Mouse (Mus musculus): Measurements from ENCODE around the gene Sgo2b. TPM values are rescaled to one million over a fixed set of nuclear protein-coding genes. Genes with fewer than 3 reads are reported as not detected.
"Not testable (repeated sequence)": the region's sequence is repeated elsewhere in the genome, so short reads cannot be mapped to it uniquely, and the experiment has no call there.

Gene Sgo2b
- total RNA-seq (2021): not detected

DNA sequence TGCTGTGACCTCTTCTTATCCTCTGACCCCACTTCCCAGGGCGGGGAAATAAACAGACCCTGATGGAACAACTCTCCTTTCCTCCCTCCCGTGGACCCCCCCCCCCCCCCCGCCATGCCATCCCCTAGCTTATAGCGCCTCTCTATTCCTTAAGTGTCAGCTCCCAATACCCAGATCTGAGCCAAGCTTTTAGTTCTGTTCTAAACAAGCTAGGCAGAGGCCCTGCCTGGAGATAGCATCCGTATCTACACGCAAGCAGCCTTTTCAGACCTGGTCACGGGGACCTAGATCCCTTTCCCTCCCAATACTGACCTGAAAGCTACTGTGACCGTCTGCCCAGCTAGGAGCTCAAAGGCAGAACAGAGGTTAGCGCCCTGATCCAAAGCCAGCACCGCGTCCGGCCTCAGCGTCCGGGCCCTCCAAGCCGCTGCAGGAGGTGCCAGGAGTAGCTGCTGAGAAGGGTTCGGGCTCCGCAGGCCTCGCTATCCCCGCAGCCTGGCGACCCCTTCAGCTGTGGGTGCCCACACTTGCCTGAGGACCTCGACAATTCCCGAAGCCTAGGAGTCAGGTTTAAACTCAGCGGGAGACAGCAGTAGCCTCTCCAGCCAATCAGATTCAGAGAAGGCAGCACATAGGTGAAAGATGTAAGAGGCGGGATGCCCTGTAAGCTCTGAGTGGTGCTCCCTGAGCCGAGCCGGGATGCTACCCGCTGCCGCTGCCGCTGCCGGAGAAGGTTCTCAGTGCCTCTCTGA is at the start of gene Sgo2b:
TSS of gene Sgo2b (minus strand) at position 623 of the 752 bp plus-strand sequence.
- intact Hi-C loops (cut with DNase I): no loop called here
- DNase-seq: no peak

DNA sequence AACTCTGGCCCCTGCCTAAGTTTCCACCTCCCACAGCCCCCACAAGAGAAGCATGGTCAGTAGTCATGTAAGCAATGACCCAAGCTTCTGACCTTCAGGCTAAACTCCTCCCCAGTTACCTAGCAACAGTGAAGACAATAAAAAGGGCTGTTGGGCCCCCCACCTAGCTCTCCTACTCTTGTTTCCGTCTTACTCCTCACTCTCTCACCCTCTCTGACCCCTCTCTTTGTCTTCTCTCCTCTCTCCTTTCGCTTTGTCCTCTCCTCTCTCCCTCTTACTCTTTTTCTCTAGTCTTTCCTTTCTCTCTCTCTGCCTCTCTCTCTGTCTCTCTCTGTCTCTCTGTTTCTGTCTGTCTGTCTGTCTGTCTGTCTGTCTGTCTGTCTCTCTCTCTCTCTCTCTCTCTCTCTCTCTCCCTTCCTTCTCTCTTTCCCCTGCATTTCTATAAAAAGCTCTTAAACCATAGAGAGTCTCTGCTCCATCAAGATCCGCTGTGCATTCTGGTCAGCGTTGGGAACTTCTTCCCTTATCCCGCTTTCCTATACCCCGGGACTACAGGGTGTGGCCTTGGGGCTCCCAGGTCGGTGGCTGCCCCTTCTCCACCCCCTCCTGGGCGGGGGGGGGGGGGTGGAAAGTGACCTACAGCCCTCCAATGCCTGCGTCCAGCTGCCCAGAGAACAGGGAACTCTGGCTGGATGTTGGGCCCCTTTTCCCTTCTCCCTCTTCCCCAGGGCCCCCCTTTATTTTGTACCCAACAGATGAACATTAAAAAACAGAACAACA is 18.8 kb upstream of the Sgo2b start:
- DNase-seq; intact Hi-C loops (cut with DNase I): not testable (repeated sequence)

DNA sequence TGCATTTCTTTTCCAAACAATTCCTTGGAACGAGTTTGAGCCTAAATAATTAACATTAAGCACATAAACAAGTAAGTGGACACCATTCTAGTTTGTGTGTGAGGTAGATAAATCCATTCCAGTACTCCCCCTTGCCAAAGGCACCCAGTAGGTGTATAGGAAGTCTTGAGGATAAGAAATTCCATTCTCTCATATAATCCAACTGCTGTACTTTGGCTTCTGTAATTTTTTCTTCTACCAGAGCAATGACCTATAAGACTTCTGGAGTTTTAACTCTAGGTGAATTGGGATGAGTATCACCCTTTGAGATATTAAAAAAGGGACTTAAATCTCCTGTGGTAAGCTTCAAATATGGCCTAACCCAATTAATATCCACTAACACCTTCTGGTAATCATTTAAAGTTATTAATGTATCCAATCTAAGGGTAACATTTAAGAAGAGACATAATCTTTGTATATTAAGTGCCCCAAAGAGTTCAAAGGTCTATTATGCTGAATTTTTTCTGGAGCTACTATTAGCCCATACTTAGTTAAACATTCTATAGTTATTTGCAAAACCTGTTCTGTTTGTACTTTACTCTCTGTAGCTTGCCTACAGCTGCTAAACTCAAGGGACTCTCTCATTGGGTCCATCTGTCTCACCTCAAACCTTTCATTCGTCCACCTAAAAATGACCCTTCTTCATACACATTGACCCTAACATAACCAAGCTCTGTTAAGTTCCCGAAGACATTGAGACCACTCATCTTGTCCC is 9.2 kb upstream of the Sgo2b start:
- no peak for DNase-seq

DNA sequence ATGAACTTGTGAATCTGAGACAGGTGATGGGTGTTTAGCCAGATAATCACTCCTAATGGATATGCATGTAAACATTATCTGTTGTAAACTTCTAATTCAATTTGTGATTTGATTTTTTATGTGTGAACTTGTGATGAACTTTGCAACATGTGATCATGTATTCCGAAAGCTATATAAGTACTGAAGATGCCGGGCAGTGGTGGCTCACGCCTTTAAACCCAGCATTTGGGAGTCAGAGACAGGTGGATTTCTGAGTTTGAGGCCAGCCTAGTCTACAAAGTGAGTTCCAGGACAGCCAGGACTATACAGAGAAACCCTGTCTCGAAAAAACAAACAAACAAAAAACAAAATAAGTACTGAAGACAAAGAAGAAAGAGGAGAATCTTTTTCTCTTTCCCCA is 1.8 kb upstream of the Sgo2b start:
- DNase-seq; intact Hi-C loops (cut with DNase I): not testable (repeated sequence)

More for the DNA sequence above, 9.2 kb upstream of the Sgo2b start:
- intact Hi-C loops (cut with DNase I): no loop called here

DNA sequence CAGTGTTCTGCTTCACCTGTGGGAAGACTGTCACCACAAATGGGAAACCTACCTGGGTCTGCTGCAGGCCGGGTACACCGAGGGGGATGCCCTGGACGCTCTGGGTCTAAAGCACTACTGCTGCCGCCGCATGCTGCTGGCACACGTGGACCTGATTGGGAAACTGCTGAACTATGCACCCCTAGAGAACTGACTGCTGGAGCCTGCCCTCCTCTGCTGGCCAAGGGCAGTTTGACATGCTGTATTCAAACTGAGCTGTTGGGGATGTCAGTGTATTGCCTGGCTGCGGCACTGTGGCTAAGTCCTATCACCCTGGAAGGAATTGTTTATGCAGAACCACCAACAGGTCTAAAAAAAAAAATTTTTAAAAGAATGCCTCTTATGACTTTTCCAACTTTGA is 18.9 kb downstream of the Sgo2b start:
- intact Hi-C loops (cut with DNase I): no loop called here
- no peak for DNase-seq

DNA sequence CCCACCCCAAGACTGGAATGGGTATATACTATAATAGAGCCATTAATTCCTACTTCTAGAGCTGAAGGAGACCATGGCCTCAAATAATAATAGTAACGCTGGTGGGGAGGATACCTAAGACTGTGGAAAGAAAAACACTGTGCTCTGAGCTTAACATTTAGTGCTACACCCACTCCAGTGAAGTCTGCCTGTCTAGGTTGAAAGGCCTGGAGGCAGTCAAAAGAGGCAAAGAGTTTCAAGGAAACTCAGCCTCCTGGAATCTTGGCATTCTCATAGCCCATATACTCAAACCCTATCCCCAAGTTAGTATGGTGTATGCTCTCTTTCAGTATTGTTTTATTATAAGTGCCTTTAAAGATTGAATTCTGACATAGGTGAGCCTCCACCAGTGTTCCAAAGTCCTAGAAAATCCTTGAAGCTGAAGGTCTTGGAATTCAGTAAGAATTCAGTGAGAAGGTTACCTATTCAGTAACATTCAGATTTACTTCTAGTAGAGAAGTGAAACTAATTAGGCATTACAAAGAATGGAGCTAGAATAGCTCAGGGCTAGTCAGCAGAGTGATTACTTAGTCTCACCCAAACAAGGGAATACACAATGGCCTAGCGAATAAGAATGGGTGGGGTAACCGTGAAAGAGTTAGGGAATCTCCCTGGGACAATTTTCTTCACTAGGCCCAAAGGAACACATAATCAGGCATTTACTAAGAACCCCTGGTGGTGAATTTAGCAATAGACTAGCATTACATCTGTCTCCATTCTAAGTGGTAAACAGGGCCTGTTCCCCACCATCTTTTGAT is 22.5 kb downstream of the Sgo2b start:
- DNase-seq: no peak
- intact Hi-C loops (cut with DNase I): no loop called here

DNA sequence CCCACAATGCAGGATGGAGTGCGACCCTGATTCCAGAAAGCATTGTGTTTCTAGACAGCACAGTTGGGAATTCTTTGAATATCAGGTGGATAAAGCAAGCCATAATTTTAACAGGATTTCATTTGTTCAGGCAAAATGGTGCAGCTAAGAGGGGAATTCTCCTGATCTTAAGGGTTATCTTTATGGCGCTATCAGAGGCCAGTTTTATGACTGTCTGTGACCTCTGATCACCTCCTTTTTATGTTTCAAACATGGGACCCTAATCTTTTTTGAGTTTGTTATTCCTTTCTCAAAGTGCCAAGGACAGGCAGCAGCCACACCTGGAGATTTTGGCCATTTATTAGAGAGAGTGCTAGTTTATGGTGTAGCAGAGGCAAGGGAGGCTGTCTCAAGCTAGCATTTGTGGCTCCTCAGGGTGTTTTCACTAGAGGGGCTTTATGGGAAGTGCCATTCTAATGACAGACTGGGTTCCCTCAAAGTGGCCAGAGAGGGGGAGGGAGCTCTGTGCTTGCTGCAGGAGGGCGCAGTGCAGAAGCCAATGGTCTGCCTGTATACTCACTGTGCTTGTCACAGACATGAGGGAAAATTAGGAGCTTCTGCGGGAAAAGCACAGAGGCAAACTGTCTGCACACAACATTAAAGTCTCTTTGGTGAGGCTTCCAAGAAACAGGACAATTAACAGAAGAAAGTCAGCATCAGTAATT is 30.6 kb downstream of the Sgo2b start:
- intact Hi-C loops (cut with DNase I): loop anchor here (5.0 kb wide), 1 partner anchor 1449 kb away; no protein-coding TSS in a partner anchor
- DNase-seq: no peak

DNA sequence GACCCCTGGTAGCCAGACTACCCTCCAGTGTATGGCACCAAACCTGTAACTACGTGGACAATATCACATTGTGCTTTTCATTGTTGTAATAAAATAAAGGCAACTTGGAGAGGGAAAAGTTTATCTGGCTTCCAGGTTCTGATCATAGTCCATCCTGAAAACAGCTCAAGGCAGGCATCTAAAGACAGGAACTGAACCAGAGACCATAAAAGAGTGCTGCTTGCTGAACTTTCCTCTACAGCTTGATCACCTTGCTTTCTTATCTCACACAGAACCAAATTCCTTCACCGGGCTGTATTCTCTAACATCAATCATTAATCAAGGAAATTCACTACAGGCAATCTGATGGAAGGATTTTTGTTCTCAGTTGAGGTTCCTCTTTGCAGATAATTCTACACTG is 57.0 kb downstream of the Sgo2b start:
- intact Hi-C loops (cut with DNase I): no loop called here
- DNase-seq: no peak

DNA sequence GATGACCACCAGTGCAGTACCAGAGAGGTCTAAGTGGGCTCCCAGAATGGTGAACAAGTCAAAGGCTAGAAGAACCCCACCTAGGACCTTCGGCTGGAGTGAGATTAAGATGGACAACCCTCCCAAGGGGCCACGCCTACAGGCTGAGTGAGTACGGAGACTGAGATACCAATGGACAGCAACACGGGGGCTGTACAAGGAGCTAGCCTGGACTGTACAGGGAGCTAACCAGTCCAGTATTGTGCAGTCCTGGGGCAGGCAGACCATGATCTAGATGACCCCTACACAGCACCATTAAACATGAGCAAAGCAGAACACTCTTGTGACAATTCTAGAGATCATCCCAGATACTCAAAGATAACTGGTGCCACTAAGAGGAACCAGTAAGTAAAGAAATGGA is 73.7 kb downstream of the Sgo2b start:
- intact Hi-C loops (cut with DNase I): loop anchor here (5.0 to 10.0 kb wide), 2 partner anchors 604 to 669 kb away; no protein-coding TSS in a partner anchor
- no peak for DNase-seq

DNA sequence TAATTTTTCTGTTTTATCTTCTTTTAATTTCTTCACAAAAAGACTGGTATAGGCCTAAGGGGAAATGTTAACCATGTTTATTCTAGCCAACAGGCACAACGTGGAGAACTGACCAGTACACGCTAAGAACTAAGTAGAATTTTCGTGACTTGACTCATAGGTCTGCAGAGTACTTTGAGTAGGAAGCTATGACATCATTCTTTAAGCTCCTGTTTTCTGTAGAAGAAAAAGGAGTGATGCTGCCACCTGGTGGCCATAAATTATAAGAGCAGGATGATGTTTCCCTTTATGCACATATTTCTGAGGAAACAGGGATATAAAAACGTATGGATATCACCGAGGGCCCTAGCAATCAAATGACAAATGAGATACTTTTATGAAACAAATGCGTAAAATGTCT is 74.7 kb downstream of the Sgo2b start:
- DNase-seq: peak; percentile 63 to 75
- intact Hi-C loops (cut with DNase I): loop anchor here (1.0 to 10.0 kb wide), 4 partner anchors 603 to 1798 kb away; no protein-coding TSS in a partner anchor

DNA sequence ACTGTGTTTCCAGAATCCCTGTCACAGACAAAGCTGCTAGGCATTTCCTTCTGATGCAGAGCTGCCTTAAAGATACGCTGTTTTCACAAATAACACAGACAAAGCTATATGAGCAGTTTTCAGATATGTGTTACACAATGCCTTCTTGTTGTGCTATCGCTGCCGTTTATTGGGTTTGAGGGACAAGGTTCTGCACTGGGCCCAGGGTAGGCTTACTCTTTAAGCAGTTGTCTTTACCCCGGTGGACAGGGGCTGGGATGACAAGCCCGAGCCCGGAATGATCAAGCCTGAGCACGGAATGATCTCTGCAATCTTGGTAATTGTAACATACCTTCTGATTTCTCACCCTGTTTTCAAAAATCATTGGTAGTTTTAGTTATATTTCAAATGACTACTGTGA is 75.1 kb downstream of the Sgo2b start:
- DNase-seq: no peak
- intact Hi-C loops (cut with DNase I): loop anchor here (1.0 to 10.0 kb wide), 4 partner anchors 602 to 1798 kb away; no protein-coding TSS in a partner anchor
